Mouse (Mus musculus): Measurements from ENCODE around the gene BC037034. TPM values are rescaled to one million over a fixed set of nuclear protein-coding genes. Genes with fewer than 3 reads are reported as not detected.

Gene BC037034
- total and polyA plus RNA-seq, 3 experiments = 4.5 to 15.4 (median 11.2) TPM

DNA sequence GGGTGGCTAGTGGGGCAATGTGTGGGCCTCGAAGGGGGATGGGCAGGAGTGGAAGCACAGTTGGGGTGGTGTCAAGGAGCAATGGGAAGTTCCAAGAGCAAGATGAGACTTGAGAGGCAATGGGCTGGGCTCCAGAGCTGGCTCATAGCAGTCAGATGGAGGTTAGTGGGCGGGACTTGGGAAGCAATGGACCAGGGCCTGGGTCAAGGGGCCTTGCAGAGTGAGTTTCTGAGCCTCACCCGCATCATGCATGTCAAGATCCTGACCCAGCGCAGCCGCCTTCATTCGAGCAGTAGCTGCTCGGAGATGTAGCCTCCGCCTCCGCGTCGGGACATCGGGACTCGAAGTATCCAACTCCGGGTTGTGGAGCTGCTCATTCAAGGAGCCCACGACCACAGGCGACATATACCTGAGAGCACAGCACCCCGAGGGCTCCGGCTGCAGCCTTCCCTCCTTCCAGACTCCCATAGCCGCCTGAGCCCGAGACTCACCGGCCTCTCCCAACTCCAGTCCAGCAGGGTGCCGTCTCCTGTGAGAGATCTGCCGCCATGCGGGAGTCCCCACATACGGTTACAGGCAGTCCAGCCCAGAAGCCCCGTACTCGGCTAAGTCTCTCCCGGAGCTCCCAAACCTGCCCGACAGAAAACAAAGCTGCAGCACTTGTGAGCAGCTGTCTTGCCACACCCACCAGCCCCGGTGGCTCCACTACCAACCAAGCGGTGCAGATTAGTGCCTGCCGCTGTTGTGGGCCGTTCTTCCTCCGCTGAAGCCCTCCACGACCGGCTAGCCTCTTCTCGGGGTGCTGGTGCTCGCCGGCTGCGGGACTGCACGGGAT is 11.6 kb upstream of the BC037034 start:
- no peaks in the 10 kb centered on the region for H3K36me3 ChIP-seq (replicated peaks in 1 of 2; ENCODE audit: control insufficient read depth in 1 of 2, insufficient read depth in 1 of 2, low read length in 1 of 2)
- in situ Hi-C loops (cut with MboI; ENCODE audit: low pct_ligation_motif_present, low pct_unique_long_range_greater_than_20kb, low sequenced_read_pairs) (no loop called here), dilution Hi-C loops (cut with MboI; ENCODE audit: extremely low pct_ligation_motif_present, extremely low pct_unique_long_range_greater_than_20kb, low sequenced_read_pairs) (no loop called here)
- no peak for DNase-seq (ENCODE audit: extremely low read depth)
- no peak overlapping the region for H3K27ac ChIP-seq (ENCODE audit: insufficient read depth, low read depth)
- peaks cover 0 to 5% of the 10 kb centered on the region in 2 experiments; a peak in 2 of 4 replicates for H3K4me1 ChIP-seq (ENCODE audit: control insufficient read depth in 1 of 2, insufficient read depth in 2 of 2)
- H3K27me3 ChIP-seq (replicated peaks) = peaks cover 36% of the 10 kb centered on the region
- H3K4me3 ChIP-seq (replicated peaks in 1 of 3; ENCODE audit: low read depth in 2 of 3, low read length in 2 of 3, poor library complexity in 1 of 3) = no peak overlapping the region
- H3K4me2 ChIP-seq (ENCODE audit: insufficient read depth, low read depth, poor library complexity, severe bottlenecking) = no peak overlapping the region
- H3K9ac ChIP-seq (ENCODE audit: insufficient read depth, low read depth) = no peak overlapping the region
- TF ChIP-seq MAFK (IDR thresholded peaks at IDR 0.05; ENCODE audit: insufficient replicate concordance, low read length) = no peak
- no peak for TF ChIP-seq KAT2A (IDR thresholded peaks at IDR 0.05; ENCODE audit: insufficient replicate concordance, low read length)
- no peak for TF ChIP-seq POLR2A (IDR thresholded peaks at IDR 0.05; ENCODE audit: low read depth, low read length)
- no peak for TF ChIP-seq IRF4 (IDR thresholded peaks at IDR 0.05; ENCODE audit: low read depth, low read length)
- no peak for TF ChIP-seq CHD2 (IDR thresholded peaks at IDR 0.05; ENCODE audit: low read length)
- no peak for TF ChIP-seq RAD21 (IDR thresholded peaks at IDR 0.05; ENCODE audit: low read depth, low read length)
- no peak for TF ChIP-seq JUN (IDR thresholded peaks at IDR 0.05; ENCODE audit: insufficient read depth, low read depth, low read length)
- no peak for TF ChIP-seq MAX (IDR thresholded peaks at IDR 0.05; ENCODE audit: low read length)
- no peak for TF ChIP-seq TCF12 (IDR thresholded peaks at IDR 0.05; ENCODE audit: low read depth, low read length)
- TF ChIP-seq USF2 (conservative IDR thresholded peaks at IDR 0.05; ENCODE audit: low read depth, low read length) = no peak
- no peak for TF ChIP-seq ZC3H11A (IDR thresholded peaks at IDR 0.05; ENCODE audit: low read depth, low read length)
- TF ChIP-seq JUND (conservative IDR thresholded peaks at IDR 0.05; ENCODE audit: low read depth, low read length) = no peak
- TF ChIP-seq E2F4 (IDR thresholded peaks at IDR 0.05; ENCODE audit: insufficient replicate concordance, low read depth, low read length) = no peak
- H3K9me3 ChIP-seq (replicated peaks; ENCODE audit: low read length) = peaks cover 6% of the 10 kb centered on the region
- H3K79me2 ChIP-seq (replicated peaks; ENCODE audit: control insufficient read depth, extremely low read depth, insufficient read depth, poor library complexity, severe bottlenecking) = no peaks in the 10 kb centered on the region

DNA sequence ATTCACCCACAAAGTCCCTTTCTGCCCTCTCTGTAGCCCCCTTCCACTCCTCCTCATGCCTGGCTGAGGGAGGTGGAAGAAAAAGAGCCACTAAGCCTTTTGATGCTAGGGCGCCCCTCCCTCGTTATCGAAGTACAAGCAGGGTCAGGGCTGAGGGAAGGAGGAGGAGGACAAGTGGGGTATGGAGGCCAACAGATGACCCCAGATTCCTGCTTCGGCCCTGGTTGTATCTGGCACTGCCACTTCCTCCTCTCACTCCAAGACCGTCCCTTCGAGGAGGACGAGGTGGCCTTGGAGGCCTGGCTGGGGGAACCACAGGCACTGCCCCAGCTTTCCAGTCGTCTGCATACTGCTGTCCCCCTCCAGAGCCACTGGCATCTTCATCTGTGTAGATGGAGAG is 10.4 kb upstream of the BC037034 start:
- Histone ChIP-seq H3K9ac (ENCODE audit: insufficient read depth, low read depth) (no peak overlapping the region), H3K36me3 (replicated peaks in 1 of 2; ENCODE audit: control insufficient read depth in 1 of 2, insufficient read depth in 1 of 2, low read length in 1 of 2) (no peaks in the 10 kb centered on the region), H3K9me3 (replicated peaks; ENCODE audit: low read length) (no peaks in the 10 kb centered on the region), H3K4me1 (ENCODE audit: control insufficient read depth in 1 of 2, insufficient read depth in 2 of 2) (peaks cover 0 to 5% of the 10 kb centered on the region in 2 experiments; a peak in 2 of 4 replicates), H3K4me3 (replicated peaks in 1 of 3; ENCODE audit: low read depth in 2 of 3, low read length in 2 of 3, poor library complexity in 1 of 3) (no peak overlapping the region), H3K27ac (ENCODE audit: insufficient read depth, low read depth) (no peak overlapping the region), H3K4me2 (ENCODE audit: insufficient read depth, low read depth, poor library complexity, severe bottlenecking) (no peak overlapping the region), H3K27me3 (replicated peaks) (peaks cover 36% of the 10 kb centered on the region), H3K79me2 (replicated peaks; ENCODE audit: control insufficient read depth, extremely low read depth, insufficient read depth, poor library complexity, severe bottlenecking) (no peaks in the 10 kb centered on the region)
- in situ Hi-C loops (cut with MboI; ENCODE audit: low pct_ligation_motif_present, low pct_unique_long_range_greater_than_20kb, low sequenced_read_pairs) = no loop called here
- DNase-seq (ENCODE audit: extremely low read depth) = no peak
- no peak for TF ChIP-seq RAD21 (IDR thresholded peaks at IDR 0.05; ENCODE audit: low read depth, low read length)
- TF ChIP-seq RCOR1 (conservative IDR thresholded peaks at IDR 0.05; ENCODE audit: low read depth, low read length) = no peak
- no peak for TF ChIP-seq MXI1 (IDR thresholded peaks at IDR 0.05; ENCODE audit: low read depth, low read length)
- no peak for TF ChIP-seq SIN3A (IDR thresholded peaks at IDR 0.05; ENCODE audit: low read length)
- no peak for TF ChIP-seq NRF1 (IDR thresholded peaks at IDR 0.05; ENCODE audit: low read depth, low read length)
- TF ChIP-seq ZKSCAN1 (IDR thresholded peaks at IDR 0.05; ENCODE audit: borderline replicate concordance, low read depth, low read length) = no peak
- no peak for TF ChIP-seq HCFC1 (IDR thresholded peaks at IDR 0.05; ENCODE audit: low read depth, low read length)
- no peak for TF ChIP-seq MYC (IDR thresholded peaks at IDR 0.05; ENCODE audit: low read depth, low read length)
- no peak for TF ChIP-seq MEF2A (IDR thresholded peaks at IDR 0.05; ENCODE audit: borderline replicate concordance, low read depth, low read length)
- no peak for TF ChIP-seq IRF4 (IDR thresholded peaks at IDR 0.05; ENCODE audit: low read depth, low read length)
- no peak for TF ChIP-seq CHD2 (IDR thresholded peaks at IDR 0.05; ENCODE audit: low read length)
- no peak for TF ChIP-seq ZNF384 (IDR thresholded peaks at IDR 0.05; ENCODE audit: low read depth, low read length)
- TF ChIP-seq ETS1 (conservative IDR thresholded peaks at IDR 0.05; ENCODE audit: low read depth, low read length) = no peak
- TF ChIP-seq KAT2A (IDR thresholded peaks at IDR 0.05; ENCODE audit: insufficient replicate concordance, low read length) = no peak
- no peak for TF ChIP-seq ZC3H11A (IDR thresholded peaks at IDR 0.05; ENCODE audit: low read depth, low read length)
- TF ChIP-seq POLR2AphosphoS2 (IDR thresholded peaks at IDR 0.05; ENCODE audit: low read depth, low read length) = no peak
- no peak for TF ChIP-seq USF1 (IDR thresholded peaks at IDR 0.05; ENCODE audit: low read depth, low read length)
- no peak for TF ChIP-seq E2F4 (IDR thresholded peaks at IDR 0.05; ENCODE audit: insufficient replicate concordance, low read depth, low read length)
- TF ChIP-seq MAZ (IDR thresholded peaks at IDR 0.05; ENCODE audit: low read depth, low read length) = no peak
- dilution Hi-C loops (cut with MboI; ENCODE audit: extremely low pct_ligation_motif_present, extremely low pct_unique_long_range_greater_than_20kb, low sequenced_read_pairs) = no loop called here

Measured in CH12.LX (cell line).